Mouse (Mus musculus) left cerebral cortex, postnatal 4 days (tissue): ENCODE data around the gene Tamm41. TPM values are rescaled to one million over a fixed set of nuclear protein-coding genes. Genes with fewer than 3 reads are reported as not detected.
A peak's percentile ranks its signal among the peaks of the same experiment; 100 is the strongest.

Experiments
- DNase-seq: peaks from one replicate; pipeline ENCODE4 v3.0.0-alpha.2; 2022
- intact Hi-C: fragments of 180-260 bp; cut with DNase I; formaldehyde crosslinking; loops from one replicate; pipeline ENCODE4 v1.15.1; 2025
- total RNA-seq, 2 experiments: library from RNA; stranded (reverse); gene quantifications; 2 replicates each; pipeline ENCODE4 v1.2.3; 2021

The Tamm41 gene
- total RNA-seq = 10 to 100 TPM; 23.8 to 29.1 TPM

DNA sequence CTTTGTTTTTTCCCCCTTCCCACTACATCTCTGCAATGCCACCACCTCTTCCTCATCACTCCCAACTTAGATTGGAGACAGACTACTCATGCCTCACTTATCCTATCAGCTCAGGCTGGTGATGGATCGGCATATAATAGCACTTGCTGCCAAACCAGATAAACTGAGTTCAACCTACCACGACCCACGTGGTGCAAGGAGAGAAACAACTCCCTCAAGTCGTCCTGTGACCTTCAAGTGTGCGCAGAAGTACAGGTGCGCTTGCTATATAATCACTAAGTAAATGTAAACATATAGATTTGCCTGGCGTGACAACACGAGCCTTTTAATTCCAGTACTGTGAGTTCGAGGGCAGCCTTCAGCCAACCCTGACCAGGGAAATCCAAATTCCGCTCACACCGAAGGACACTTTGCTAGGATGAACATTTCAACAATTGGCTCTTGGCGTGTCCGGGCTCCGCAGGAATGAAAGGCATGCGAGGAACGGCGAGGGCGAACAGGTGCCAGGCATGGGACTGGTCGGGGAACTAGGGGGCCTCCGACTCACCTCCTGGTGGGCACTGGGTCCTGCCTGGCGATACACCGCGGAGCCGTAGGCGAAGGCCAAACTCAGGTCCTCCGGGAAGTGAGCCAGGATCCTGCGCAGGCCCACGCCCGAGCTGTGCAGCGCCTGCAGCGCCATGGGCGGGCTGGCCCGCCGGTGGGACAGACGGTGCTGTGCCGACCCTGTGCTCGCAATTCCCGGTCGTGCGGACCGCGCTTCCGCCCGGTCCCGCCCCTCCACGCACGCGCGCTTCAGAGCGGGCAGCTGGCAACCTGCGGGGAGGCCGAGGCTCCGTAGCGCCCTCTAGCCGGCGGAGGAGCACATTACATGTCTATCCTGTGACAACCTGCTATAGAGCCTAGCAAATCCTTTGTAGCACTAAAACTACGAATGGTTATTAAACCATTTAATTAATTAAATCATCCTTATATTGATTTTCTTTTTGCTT, at the start of gene Tamm41:
Tamm41 (minus strand) TSS at position 774 of the 992 bp plus-strand sequence.
- peak; percentile 89 for DNase-seq
- intact Hi-C loops = no loop called here

DNA sequence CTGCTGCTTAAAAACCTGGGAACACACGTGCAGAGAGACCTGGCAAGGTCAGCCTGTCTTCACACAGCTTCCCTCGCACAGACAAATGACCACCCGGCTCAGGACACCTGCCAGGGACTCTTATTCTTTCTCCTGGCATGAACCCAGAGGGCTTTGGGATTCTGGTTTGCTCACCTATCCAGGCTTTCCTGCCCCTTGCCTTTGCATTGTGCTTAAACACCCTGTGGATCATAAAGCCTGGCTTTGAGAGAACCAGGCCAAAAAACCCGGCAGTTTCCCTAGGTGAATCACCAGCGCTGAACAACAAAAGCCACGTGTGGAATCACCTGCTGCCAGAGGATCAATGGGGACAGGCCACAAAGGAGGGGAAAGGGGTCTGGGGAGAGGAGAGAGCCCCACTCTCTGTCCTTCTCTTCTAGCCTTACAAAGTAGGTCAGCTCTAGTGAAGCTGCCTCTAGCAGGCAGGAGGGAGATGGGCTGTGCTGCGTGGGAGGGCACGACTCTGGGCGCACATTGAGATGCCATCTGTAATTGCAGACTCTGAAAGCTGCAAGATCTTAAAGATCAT, 47.7 kb upstream of the Tamm41 start:
- DNase-seq = peak; percentile 51
- intact Hi-C loops = no loop called here

DNA sequence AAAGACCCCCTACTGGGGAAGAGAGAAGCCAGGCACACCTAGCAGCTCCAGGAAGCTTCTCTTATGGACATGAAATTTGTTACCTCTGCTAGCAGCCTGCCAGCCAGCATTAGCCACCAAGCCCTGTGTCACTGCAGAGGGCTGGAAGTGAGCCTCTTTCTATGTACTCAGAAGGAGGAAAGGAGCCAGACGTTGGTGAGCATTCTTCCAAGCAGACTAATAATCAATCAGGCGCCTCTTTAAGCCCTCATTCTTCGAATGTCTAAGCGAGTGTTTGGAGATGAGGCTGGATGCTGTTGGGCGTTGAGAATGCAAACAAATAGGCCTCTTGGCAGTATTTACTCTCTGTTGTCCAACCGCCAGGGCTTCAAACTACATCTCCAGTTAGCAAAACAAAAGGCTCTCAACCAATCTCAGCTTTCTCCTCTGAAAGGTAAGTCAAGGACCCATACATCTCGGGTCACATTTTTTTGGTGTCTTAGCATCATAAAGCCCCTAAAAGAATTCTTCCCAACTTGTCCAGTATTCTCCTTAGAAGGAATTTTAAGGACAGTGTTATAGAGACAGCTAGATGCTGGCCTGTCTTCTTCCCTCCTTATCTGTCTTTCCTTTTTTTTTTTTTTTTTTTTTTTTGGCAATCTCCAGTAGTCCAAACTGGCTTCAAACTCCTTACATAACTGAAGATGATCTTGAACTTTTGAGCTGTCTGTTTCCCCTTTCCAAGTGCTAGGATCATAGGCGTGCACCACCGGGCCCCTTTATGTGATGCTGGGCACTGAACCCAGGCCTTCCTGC, 39.3 kb upstream of the Tamm41 start:
- no peak for DNase-seq
- intact Hi-C loops = no loop called here

DNA sequence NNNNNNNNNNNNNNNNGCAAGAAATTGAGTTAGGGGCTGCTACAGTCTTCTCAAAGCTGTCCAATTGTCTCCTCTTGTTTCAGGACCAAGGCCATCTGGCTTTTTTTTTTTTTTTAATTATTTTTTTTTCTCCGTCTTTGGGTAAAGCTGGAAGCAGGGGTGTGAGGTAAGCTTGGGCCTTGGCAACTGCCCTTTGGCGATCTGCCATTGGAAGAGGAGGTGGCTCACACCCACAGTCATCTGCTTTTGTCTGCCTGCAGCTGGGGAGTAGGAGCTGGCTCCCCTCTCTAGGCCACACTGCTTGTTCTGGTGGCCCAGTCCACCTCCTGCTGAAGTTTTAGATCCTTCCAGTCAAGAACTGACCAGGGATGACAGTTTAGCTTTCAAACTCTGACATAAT, 34.3 kb upstream of the Tamm41 start:
- DNase-seq = peak; percentile 88
- intact Hi-C loops = no loop called here

DNA sequence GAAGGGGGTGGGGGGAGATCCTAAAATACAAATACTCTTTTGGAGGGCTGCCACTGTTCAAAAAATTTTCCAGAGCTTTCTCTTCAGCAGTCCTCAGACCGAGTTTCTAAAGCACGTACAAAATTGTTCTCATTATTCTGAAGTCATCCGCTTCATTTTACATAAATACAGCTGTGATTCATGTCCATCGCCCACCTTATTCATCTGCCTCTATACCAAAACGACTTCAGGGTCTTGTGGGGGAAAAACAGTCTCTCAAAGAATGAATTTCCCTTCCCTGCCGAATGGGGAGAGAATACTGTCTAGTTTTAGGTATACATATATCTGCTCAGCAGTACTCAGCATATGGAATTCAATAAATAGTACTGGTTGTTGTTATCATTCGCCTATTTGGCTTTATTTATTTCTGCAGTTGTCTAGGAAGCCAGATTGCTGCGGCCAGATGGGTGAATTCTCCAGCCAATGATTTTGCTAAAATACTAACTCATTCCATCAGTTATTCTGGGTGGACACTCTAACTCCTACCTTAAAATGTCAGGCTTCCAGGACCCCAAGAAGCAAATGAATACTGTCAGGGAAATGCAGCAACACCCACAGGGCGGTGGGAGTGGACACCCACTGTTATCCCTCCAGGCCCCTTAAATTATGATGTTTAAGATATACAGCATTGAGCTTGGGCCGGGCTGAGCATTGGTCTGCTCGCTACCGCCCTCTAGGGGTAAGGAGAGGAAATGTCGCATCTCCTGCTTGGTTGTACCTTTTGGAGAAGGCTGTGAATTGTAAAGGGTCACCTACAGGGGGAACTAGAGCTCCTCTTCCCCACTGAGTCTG, 27.9 kb upstream of the Tamm41 start:
- DNase-seq = peak; percentile 56
- intact Hi-C loops = no loop called here

DNA sequence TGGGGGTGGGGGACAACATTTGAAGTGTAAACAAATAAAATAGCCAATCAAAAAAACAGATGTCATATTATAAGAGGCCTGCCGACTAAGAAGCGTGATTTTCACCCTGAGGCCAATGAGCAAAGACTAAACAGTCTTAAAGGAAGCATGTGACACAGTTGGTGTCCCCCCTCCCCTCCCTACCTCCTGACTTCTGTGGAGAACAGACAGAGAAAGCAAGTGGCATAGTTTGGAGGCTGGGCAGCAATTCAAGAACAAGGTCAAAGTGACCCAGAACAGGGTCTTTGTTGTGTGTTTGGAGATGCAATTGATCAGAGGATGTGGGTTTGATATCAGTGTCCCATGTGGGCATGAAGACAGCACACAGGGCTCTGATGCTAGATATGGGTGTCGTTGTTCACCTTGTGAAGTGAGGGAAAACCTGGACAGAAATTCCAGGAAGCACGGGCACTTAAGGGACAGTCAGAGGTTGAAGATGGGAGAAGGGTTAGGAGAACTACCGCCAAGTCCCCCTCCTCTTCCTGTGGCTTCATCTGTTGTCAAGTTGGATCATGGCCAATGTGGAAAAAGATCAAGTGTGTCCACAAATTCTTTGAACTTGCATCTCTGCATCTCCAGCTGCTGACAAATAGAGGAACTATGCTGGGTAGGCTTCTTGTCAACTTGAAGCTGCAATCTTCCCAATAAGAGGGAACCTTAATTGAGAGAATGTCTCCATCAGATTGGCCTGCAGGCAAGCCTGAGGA, 25.1 kb upstream of the Tamm41 start:
- intact Hi-C loops = loop anchor here (5.0 kb wide), 1 partner anchor 65 kb away; no protein-coding TSS in a partner anchor
- peak; percentile 33 for DNase-seq

DNA sequence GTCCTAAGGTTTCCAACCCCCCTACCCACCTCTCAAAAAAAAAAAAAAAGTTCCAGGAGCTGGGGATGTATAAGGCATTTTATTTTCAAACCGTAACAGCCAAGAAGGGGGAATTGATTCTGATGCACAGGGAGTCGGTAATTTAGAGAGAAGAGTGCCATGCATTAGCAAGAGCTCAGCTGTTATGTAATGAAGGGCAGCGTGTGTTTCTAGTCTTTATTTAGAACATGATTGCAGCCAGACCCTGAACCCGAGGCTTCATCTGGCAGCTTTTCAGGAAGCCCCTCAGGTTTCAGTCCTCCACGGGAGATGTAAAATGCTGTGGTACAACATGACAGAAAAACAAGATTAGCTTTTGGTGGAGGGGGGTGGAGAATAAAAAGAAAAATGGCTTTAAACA, 21.6 kb upstream of the Tamm41 start:
- no peak for DNase-seq
- intact Hi-C loops = no loop called here

DNA sequence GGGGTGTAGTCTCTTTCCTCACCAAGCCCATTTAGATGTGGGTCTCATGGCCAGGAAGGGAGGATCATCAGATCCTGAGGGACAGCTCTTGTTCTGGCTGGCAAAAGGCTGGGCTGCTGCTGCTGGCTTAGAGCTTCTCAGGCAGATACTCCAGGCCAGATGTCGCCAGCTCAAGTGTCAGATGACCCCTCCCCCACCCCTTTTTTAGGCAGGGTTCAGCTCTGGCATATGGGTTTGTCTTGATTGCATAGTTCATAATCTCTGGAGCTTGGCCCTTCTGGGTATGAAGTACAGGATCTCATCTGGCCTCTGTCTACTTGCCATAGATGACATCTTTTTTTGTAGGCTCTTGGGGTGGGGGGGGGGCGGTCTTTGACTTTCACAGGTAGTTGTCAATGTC, 19.0 kb upstream of the Tamm41 start:
- intact Hi-C loops = no loop called here
- peak; percentile 49 for DNase-seq

DNA sequence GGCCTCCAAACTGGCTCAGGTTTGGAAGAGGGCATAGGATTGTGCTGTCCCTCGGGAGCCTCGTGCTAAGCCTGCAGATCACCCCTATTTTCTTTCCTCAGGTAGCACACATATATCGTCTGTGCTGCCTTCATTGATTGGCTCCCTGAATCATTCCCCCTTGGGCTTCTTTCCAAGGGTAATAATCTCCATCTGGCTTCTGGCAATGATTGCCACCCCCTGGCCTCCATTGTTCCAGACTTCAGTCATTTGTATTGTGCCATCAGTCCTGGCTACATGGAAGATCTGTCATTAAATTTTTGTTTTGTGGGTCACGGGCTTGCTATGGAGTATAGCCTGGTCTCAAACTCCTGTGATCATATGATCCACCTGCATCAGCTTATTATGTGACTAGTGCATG, 17.8 kb upstream of the Tamm41 start:
- DNase-seq = no peak
- intact Hi-C loops = no loop called here

DNA sequence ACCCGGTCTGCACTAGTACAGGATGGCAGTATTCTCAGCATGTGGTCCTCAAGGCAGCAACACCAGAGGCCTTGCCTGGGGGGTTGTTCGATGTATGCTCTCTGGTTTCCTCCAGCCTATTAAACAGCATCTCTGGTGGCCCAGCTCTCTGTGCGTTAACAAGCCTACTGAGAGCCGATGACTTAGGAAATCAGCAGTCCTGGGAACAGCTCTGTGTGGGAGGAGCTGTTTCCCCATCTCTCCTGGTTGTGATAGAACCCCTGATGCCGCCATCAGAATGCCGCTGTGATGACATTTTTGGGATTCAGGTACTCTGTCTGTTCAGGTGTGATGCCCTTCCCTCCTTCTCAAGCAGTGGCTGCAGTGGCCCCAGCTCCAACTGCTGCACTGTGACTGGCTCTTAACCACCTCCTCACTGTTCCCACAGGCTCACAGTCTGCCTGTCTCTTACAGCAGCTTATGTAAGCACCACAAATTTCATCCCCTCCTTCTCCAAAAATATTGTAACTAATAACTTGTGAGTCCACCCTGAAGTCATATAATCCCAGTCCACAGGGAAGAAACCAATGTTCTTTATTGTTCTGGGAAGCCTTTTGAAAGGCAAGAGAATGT, 14.0 kb upstream of the Tamm41 start:
- DNase-seq = no peak
- intact Hi-C loops = loop anchor here (5.0 kb wide), 1 partner anchor 71 kb away; no protein-coding TSS in a partner anchor

DNA sequence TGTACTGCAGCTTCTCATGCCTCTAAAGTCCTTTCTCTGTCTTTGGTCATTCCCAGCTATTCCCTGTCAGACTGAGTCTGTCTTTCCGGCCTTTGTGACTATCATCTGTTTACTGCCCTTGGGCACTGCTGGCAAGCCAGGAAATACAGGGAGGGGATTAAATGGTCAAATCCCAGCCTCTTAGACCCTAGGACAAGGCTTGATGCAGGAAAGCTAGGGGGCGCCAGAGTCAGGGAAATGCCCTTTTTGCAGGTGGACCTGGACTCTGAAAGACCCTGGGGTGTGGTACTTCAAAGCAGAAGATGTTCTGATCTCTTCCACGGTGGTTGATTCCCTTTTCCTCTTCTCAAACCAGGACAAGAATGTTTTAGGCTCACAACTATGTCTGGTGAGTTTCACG, 11.3 kb upstream of the Tamm41 start:
- peak; percentile 91 for DNase-seq
- intact Hi-C loops = loop anchor here (10.0 kb wide), 1 partner anchor 216 kb away; no protein-coding TSS in a partner anchor

DNA sequence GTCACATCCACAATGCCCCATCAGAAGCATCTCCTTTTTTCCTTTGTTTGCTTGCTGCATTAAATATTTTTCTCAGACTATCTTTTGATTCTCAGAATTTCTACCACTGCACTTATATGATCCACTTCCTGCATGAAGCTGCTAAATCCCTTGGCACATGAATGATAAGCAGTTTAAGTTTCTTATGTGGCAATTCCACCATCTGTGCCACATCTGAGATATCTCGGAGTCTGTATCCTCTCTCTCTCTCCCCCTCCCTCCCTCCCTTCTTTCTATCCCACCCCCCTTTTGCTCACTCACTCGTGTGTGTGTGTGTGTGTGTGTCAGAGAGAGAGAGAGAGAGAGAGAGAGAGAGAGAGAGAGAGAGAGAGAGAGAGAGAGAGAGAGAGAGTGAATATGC, 10.1 kb upstream of the Tamm41 start:
- intact Hi-C loops = loop anchor here (10.0 kb wide), 1 partner anchor 217 kb away; no protein-coding TSS in a partner anchor
- DNase-seq = no peak

DNA sequence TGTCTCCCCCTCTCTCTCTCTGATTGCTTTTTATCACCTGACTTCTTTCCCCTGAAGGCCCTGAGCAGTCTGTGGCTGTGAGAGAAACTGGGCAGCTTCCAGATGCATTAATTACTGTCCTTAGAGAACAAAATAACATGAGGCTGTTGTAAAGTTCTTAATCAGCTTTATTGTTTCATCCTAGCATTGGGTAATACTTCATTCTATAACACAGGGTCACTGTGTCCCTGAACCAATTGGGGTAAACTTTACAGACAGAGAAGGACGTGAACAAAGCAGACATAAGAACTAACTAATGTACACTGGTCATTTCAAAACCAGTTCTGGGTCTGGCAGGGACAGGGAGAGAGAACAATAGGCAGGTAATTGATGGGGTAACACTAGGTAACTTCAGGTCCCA, 8.4 kb upstream of the Tamm41 start:
- intact Hi-C loops = loop anchor here (10.0 kb wide), 1 partner anchor 219 kb away; no protein-coding TSS in a partner anchor
- no peak for DNase-seq

DNA sequence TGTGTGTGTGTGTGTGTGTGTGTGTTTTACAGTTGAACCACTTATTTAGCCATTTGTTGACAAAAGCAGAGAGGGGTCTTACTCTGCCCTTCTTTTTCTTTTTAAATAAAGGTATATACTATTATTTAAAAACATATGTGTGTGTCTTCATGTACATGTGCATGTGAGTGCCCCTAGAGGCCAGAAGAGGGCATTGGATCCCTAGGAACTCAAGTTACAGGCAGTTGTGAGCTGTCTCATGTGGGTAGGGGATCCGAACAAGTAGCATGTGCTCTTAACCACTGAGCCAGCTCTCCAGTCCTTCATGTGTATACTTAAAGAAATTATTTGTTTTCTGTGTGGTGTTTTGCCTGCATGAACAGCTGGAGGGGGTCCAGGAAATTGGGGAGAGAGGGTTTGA, 7.0 kb upstream of the Tamm41 start:
- DNase-seq = no peak
- intact Hi-C loops = loop anchor here (5.0 to 10.0 kb wide), 2 partner anchors 220 to 493 kb away; no protein-coding TSS in a partner anchor

DNA sequence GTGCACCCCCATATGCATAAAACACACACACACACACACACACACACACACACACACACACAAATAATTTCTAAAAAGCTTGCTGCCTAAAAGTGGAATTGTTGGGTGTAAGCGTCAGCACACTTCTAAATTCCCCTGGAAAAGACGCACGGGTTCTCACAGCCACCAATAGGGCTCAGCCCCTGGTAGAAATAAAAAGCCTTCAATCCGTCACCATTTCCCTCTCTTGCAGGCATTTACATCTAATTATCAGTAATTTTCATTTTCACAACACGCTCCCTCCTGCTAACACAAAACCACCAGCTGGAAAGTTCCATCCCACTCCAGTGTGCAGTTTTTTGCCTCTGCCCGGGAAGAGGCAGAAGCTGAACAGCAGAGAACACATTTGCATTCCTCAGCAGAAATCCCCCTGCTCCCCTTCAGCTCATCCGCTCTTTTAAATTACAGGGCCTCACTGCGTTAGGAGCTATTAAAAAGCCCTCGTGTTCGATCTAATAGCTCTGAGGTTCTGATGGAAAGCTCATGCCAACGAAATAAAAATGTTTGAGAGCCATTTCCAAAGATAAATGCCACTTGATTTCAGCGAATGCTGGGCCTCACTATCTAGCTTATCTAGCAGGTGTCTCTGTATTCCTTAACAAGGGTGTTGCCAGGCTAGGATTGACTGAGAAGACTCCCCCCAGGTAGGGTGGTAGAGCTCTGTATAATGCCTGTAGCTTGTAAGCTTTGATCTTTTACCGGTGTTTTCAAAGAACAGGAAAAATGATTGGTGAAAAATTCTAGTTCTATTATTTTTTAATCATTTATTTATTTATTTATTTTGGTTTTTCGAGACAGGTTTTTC, 6.2 kb upstream of the Tamm41 start:
- no peak for DNase-seq
- intact Hi-C loops = loop anchor here (5.0 to 10.0 kb wide), 2 partner anchors 221 to 493 kb away; no protein-coding TSS in a partner anchor

DNA sequence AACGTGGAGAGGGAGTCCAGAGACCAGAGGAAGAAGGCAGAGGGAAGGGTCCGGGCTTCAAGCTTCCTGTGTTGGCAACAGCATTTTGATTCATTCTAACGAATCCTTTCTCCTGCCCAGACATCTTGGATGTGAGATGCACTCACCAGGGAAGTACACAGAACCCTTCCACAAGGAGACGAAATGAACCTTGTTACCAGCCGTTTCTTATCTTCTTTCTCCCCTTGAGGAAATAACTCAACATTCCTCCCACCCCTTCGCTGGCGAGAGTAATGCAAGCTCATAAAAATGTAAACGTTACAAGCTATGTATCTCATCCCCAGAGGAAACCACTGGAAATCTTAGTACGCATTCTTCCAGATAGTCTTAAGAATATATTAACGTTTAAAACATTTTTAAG, 4.9 kb upstream of the Tamm41 start:
- no peak for DNase-seq
- intact Hi-C loops = loop anchor here (5.0 to 10.0 kb wide), 2 partner anchors 222 to 495 kb away; no protein-coding TSS in a partner anchor

DNA sequence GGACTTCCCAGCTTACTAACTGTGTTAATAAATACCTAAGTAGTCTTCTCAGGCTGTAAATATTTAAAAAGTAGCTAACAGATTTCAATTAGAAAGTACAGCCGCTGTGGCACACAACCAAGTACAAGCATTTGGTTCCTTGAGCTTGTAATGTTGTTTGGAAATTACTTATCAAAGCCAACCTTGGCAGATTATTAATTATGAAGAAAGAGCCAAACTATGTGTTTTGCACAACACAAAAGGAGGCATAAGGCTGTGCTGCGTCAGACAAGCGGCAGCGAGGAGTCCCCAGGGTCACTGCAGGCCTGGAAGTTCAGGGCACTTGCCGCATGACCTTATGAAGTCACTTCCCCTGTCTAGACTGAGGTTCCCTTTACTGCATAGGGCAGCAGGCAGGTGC, 4.2 kb downstream of the Tamm41 start:
- intact Hi-C loops = loop anchor here (5.0 kb wide), 1 partner anchor 311 kb away; no protein-coding TSS in a partner anchor
- DNase-seq = no peak

DNA sequence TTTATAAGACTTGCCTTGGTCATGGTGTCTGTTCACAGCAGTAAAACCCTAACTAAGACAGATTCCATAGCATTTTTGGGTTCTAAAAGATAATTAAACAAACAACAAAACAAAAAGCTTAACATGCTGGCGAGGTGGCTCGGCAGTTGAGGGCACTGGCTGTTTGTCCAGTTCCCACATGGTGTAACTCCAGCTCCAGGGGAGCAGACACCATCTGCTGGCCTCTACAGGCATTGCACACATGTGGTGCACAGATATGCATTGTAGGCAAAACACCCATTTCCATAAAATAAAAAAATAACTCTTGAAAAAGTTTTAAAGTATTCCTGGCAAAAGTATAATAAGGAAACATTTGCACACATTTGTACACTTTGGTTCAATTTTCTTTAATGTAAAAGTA, 7.6 kb downstream of the Tamm41 start:
- intact Hi-C loops = loop anchor here (5.0 kb wide), 1 partner anchor 308 kb away; no protein-coding TSS in a partner anchor

More for the DNA sequence above, 7.6 kb downstream of the Tamm41 start:
- no peak for DNase-seq
